Mouse (Mus musculus): ENCODE results near the gene Trim15. TPM values are rescaled to one million over a fixed set of nuclear protein-coding genes. Genes with fewer than 3 reads are reported as not detected.
"Not testable (repeated sequence)": the region's sequence is repeated elsewhere in the genome, so short reads cannot be mapped to it uniquely, and the experiment has no call there.

Gene Trim15
- polyA plus RNA-seq, 1 experiment from 2014 or later, result 0.40 TPM

DNA sequence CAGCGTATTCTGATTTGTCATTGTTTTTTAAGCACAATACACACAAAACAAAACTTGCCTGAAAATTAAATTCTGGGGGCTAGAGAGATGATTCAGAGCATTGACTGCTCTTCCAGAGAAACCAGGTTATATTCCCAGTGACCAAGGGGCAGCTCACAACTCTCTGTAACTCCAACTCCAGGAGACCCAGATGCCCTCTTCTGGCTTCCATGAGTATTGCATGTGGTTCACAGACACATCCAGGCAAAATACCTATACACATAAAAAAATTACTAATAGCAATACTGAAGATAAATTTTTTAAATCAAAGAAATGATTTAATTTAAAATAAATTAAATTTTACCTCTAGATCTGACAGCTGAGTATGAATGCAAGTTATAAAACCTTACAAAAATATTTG lies 29.6 kb upstream of the Trim15 start:
- no peak for ATAC-seq (ENCODE audit: insufficient number of reproducible peaks, insufficient read depth, low FRiP score, low TSS enrichment)
- H3K27ac ChIP-seq, result no peak overlapping the region
- H3K9me3 ChIP-seq, result no peaks in the 10 kb centered on the region
- no peaks in the 10 kb centered on the region for H3K36me3 ChIP-seq
- H3K4me3 ChIP-seq, result no peak overlapping the region
- no peaks in the 10 kb centered on the region for H3K27me3 ChIP-seq
- no peak overlapping the region for H3K9ac ChIP-seq
- WGBS, result 94% methylated on average over 1 of the region's 1 CpGs
- no peaks in the 10 kb centered on the region for H3K4me1 ChIP-seq
- no peak overlapping the region for H3K4me2 ChIP-seq (replicated peaks)

DNA sequence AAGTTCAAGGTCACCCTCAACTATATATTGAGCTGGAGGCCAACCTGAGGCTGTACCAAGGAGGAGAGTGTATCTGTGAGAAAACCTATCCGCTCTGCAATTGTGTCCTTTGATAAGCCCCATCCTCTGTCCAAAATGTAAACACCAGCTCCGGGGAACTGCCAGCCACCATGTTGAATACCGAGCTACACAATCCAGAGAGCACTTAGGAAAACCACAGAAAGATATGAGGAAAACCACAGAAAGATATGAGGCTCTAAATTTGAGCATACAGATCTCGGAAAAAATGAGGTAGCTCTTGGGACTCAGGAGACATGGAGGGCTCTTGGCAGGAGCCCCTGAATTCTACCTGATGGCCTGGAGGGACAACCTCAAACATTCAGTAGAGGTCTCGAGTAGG lies 26.4 kb upstream of the Trim15 start:
- Histone ChIP-seq H3K4me1 (no peaks in the 10 kb centered on the region), H3K4me3 (no peak overlapping the region), H3K9ac (no peak overlapping the region), H3K27me3 (no peaks in the 10 kb centered on the region), H3K27ac (no peak overlapping the region), H3K9me3 (no peaks in the 10 kb centered on the region), H3K4me2 (replicated peaks) (no peak overlapping the region), H3K36me3 (no peaks in the 10 kb centered on the region)
- 73% methylated on average over 5 of the region's 5 CpGs for WGBS
- no peak for ATAC-seq (ENCODE audit: insufficient number of reproducible peaks, insufficient read depth, low FRiP score, low TSS enrichment)

DNA sequence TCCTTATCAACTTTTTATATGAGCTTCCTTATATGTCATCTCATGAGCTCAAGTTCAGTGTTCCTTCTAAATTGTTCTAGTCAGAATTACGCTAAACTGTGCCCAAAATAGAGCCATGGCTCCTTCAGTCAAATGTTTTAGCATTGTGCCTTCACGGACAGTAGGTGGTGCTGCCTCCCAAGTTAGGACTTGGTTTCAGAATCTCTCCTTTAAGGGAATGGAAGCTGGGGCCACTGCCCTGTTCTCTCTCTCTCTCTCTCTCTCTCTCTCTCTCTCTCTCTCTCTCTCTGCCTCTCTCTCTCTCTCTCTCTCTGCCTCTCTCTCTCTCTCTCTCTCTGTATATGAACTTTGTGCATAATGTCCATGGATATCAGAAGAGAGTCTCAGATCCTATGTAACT lies 25.4 kb upstream of the Trim15 start:
- no peaks in the 10 kb centered on the region for H3K9me3 ChIP-seq
- no peak for ATAC-seq (ENCODE audit: insufficient number of reproducible peaks, insufficient read depth, low FRiP score, low TSS enrichment)
- no peaks in the 10 kb centered on the region for H3K36me3 ChIP-seq
- H3K4me1 ChIP-seq, result no peaks in the 10 kb centered on the region
- H3K27me3 ChIP-seq, result no peaks in the 10 kb centered on the region
- no peak overlapping the region for H3K4me3 ChIP-seq
- no peak overlapping the region for H3K4me2 ChIP-seq (replicated peaks)
- no peak overlapping the region for H3K27ac ChIP-seq
- WGBS, result 15% methylated on average over 2 of the region's 2 CpGs
- H3K9ac ChIP-seq, result no peak overlapping the region

DNA sequence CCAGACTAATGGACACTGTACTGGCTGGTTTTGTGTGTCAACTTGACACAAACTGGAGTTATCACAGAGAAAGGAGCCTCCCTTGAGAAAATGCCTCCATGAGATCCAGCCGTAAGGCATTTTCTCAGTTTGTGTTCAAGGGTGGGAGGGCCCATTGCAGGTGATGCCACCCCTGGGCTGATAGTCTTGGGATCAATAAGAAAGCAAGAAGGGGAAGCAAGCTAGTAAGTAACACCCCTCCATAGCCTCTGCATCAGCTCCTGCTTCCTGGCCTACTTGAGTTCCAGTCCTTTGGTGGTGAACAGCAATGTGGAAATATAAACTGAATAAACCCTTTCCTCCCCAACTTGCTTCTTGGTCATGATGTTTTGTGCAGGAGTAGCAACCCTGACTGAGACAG lies 24.5 kb upstream of the Trim15 start:
- H3K27ac ChIP-seq; ATAC-seq (ENCODE audit: insufficient number of reproducible peaks, insufficient read depth, low FRiP score, low TSS enrichment); H3K9me3 ChIP-seq; H3K27me3 ChIP-seq; H3K4me3 ChIP-seq; H3K4me1 ChIP-seq; H3K4me2 ChIP-seq (replicated peaks); H3K9ac ChIP-seq; H3K36me3 ChIP-seq: not testable (repeated sequence)
- WGBS, result 87% methylated on average over 1 of the region's 1 CpGs

DNA sequence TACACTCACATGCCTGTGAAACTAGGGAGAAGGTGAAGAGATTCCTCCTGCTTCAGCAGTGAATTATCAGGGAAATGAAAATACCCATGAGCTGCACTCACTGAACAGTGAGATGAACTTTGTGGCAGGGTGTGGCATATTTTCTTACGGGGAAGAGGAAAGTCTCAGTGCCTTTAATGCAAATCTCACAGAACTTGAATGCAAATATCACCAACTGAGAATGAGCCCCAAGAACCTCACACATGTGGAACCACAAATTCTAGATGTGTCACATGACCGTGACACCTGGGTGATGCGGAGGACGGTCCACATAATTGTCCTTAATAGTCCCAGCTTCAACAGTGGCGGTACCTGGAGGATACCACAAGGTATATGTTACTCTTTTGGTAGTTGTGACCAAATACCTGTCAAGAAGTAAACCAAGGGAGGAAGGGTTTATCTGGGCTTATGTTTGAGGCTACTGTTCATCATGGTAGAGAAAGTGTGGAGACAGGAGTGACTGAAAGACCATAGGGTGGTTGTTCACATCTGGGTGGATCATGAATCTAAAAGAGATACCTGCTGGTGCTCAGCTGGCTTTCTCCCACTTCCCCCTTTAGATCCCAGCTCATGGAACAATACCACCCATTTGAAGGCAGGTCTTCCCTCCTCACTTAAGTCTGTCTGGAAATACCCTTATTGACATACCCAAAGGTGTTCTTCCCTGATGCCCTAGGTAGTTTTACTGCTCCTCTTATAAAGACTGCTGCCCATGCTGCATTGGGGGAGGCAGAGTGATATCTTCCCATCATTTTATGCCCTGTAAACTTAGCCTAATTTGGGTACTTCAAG lies 23.3 kb upstream of the Trim15 start, which contains the start of gene Trim40:
Gene Trim40, minus strand, starts transcription at position 51 of the 831 bp plus-strand sequence.
- no peaks in the 10 kb centered on the region for H3K27me3 ChIP-seq
- WGBS, result 82% methylated on average over 5 of the region's 5 CpGs
- no peaks in the 10 kb centered on the region for H3K36me3 ChIP-seq
- H3K4me2 ChIP-seq (replicated peaks), result no peak within 1 kb of the TSS
- H3K27ac ChIP-seq, result no peak within 1 kb of the TSS
- H3K9ac ChIP-seq, result no peak within 1 kb of the TSS
- no peaks in the 10 kb centered on the region for H3K4me1 ChIP-seq
- no peaks in the 10 kb centered on the region for H3K9me3 ChIP-seq
- no peak for ATAC-seq (ENCODE audit: insufficient number of reproducible peaks, insufficient read depth, low FRiP score, low TSS enrichment)
- no peak within 1 kb of the TSS for H3K4me3 ChIP-seq

DNA sequence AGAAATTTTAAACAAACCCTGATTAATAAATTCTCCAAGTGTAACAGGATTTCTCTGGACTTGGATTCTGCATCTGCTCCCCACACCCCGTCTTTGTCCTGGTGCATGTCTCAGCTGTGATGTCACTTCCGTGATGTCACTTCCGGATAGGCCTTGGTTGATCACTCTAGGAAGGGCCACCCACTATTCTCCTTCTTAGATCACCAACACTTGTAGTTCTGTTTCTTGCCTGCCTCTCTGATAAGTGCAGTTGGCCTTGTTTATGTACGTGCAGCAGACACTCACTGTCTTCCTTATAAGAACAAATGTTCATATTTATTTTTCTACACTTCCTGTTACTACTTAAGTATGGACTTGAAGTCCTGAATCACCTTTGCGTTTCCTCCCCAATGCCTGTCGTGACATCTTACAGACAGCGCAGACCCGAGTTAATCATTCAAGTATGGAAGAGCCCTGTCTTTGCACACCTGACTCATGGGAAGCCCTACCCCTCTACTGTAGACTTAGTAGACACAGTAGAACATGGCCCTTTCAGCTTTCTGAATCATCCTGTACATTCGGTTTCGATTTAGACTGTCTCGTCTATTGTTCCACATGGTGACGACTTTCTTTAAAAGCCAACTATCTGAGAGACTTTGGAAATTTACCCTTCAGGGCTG lies 18.3 kb upstream of the Trim15 start:
- H3K9ac ChIP-seq, result no peak overlapping the region
- H3K9me3 ChIP-seq, result no peaks in the 10 kb centered on the region
- no peaks in the 10 kb centered on the region for H3K4me1 ChIP-seq
- no peak overlapping the region for H3K4me3 ChIP-seq
- H3K27ac ChIP-seq, result no peak overlapping the region
- H3K4me2 ChIP-seq (replicated peaks), result no peak overlapping the region
- no peak for ATAC-seq (ENCODE audit: insufficient number of reproducible peaks, insufficient read depth, low FRiP score, low TSS enrichment)
- no peaks in the 10 kb centered on the region for H3K36me3 ChIP-seq
- H3K27me3 ChIP-seq, result no peaks in the 10 kb centered on the region
- 93% methylated on average over 12 of the region's 12 CpGs for WGBS

DNA sequence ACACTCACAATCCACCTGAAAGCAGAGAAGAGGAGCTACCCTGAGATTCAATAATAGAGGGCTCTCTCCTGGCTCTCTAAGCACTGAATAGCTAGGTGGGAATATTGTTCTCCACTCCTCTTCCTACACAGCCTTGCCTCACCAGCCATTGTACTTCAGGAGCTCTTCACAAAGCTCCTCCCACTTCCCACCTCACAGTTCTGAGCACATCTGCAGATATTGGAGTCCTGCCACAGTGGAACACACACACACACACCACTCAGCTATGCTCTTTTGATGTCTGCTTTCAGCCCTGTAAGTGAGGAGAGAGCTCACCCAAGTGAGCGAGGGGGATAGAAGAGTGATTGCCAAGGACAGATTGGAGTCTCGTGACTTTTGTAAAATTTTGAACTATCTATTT lies 16.3 kb upstream of the Trim15 start:
- WGBS, result 83% methylated on average over 2 of the region's 2 CpGs
- H3K4me2 ChIP-seq (replicated peaks), result no peak overlapping the region
- no peak for ATAC-seq (ENCODE audit: insufficient number of reproducible peaks, insufficient read depth, low FRiP score, low TSS enrichment)

DNA sequence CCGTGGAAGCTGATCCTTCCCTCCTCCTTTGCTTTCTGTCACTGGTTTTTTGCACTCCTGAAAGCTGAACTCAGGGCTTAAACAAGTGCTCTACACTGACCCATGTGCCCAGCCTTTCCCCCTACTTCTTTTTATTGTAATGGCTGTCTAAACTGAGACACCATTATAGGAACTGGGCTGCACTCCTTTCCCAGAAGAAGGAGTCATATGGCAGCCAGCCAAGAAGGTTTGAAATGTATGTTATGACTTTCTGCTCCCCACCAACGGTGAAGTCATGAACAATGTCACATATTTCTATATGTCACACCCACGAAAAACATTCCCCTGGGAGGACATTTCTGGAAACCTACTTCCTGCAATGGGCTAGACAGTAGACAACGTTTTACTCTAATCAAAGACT lies 7.6 kb upstream of the Trim15 start:
- ATAC-seq (ENCODE audit: insufficient number of reproducible peaks, insufficient read depth, low FRiP score, low TSS enrichment), result no peak
- Histone ChIP-seq H3K9me3 (no peaks in the 10 kb centered on the region), H3K36me3 (no peaks in the 10 kb centered on the region), H3K9ac (no peak overlapping the region), H3K4me2 (replicated peaks) (no peak overlapping the region), H3K4me1 (no peaks in the 10 kb centered on the region), H3K27me3 (no peaks in the 10 kb centered on the region), H3K27ac (no peak overlapping the region), H3K4me3 (no peak overlapping the region)
- 63% methylated on average over 4 of the region's 4 CpGs for WGBS

More for the DNA sequence above, 16.3 kb upstream of the Trim15 start:
- Histone ChIP-seq H3K36me3 (no peaks in the 10 kb centered on the region), H3K9ac (no peak overlapping the region), H3K27me3 (no peaks in the 10 kb centered on the region), H3K4me3 (no peak overlapping the region), H3K9me3 (no peaks in the 10 kb centered on the region), H3K27ac (no peak overlapping the region), H3K4me1 (no peaks in the 10 kb centered on the region)

DNA sequence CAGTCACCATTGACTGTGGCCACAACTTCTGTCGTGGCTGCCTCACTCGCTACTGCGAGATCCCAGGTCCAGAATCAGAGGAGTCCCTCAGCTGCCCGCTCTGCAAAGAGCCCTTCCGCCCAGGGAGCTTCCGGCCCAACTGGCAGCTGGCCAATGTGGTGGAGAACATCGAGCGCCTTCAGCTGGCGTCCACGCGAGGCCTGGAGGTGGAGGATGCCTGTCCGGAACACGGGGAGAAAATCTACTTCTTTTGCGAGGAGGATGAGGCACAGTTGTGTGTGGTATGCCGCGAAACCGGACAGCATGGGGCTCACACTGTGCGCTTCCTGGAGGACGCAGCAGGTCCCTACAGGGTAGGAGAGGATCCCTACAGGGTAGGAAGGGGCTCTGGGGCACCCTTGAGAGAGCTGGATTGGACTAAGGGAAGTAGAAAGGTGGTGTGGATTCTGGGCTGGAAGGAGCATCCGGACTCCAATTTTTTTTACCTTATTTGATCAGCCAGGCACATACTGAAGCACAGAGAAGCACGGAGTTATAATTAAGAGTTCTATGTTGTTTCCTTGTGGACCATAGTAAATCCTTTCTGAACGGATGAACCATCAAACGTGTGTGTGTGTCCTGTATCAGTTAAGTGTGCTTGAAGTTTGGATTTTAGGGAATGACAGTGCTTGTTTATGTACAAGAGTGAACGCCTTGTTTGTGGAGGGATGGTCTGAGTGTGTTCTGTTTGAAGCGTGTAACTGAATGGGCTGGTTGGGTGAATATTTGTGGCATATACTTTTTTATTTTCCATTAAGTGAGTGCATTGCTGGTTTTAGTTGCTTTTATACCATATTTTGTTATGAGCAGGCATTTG lies 3.2 kb upstream of the Trim15 start:
- H3K9ac ChIP-seq, result no peak overlapping the region
- peaks cover 19% of the 10 kb centered on the region for H3K27me3 ChIP-seq
- WGBS, result 80% methylated on average over 25 of the region's 25 CpGs
- H3K27ac ChIP-seq, result no peak overlapping the region
- no peak for ATAC-seq (ENCODE audit: insufficient number of reproducible peaks, insufficient read depth, low FRiP score, low TSS enrichment)
- H3K4me3 ChIP-seq, result no peak overlapping the region
- no peak overlapping the region for H3K4me2 ChIP-seq (replicated peaks)
- no peaks in the 10 kb centered on the region for H3K36me3 ChIP-seq
- no peaks in the 10 kb centered on the region for H3K4me1 ChIP-seq
- no peaks in the 10 kb centered on the region for H3K9me3 ChIP-seq

DNA sequence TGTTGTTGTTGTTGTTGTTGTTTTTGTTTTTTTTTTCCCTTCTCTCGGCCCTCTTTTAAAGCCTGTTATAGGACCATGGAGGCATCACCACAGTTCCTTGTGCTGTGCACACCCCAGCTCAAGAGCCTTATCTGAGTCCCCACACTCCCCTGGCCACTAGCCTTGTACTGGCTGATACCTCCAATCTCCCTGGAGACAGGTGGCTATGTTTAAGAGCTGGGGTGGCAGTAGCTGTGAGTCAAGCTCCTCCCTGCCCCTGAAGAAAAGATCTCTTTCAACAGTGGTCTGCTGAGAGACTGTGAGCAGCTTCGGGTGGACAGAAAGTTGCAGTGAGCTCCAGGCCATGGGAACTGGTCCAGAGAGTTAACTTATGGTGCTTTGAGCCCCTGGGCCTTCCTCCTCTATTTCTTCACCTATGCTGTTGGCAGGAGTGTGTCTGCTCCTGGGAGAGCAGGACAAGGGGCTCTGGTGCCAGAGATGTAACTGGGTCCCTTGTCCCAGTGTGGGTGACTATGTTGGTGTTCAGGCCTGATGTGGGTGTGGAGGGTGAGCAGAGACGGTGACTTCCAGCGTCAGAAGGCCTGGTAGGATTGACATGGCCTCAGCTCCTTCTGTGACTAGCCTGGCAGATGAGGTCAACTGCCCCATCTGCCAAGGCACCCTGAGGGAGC lies 2.4 kb upstream of the Trim15 start, which contains the start of gene Trim10:
Gene Trim10, plus strand, starts transcription at position 291 of the 671 bp plus-strand sequence.
- no peak for ATAC-seq (ENCODE audit: insufficient number of reproducible peaks, insufficient read depth, low FRiP score, low TSS enrichment)
- no peaks in the 10 kb centered on the region for H3K36me3 ChIP-seq
- H3K9ac ChIP-seq, result no peak within 1 kb of the TSS
- no peaks in the 10 kb centered on the region for H3K4me1 ChIP-seq
- no peak within 1 kb of the TSS for H3K27ac ChIP-seq
- WGBS, result 74% methylated on average over 4 of the region's 4 CpGs
- H3K27me3 ChIP-seq, result peaks cover 23% of the 10 kb centered on the region
- H3K4me3 ChIP-seq, result no peak within 1 kb of the TSS
- no peaks in the 10 kb centered on the region for H3K9me3 ChIP-seq
- no peak within 1 kb of the TSS for H3K4me2 ChIP-seq (replicated peaks)

DNA sequence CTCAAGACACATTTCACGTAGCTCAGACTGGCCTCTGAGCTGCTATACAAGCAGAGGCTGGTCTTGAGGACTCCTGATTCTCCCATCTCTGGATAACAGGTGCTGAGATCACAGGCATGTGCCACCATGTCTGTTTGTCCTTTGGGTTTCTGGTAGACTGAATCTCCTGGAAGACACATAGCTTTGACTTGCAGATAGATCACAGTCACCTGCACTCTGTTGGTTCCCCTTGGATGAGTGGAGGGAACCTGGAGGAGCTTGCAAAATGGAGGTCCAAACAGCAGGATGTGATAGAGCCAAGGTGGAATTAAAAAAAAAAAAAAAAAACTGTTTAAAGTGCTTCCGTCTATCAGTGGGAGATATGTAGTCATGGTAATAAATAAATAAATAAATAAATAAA lies 1.8 kb upstream of the Trim15 start:
- no peak overlapping the region for H3K27ac ChIP-seq
- no peaks in the 10 kb centered on the region for H3K9me3 ChIP-seq
- no peaks in the 10 kb centered on the region for H3K4me1 ChIP-seq
- 78% methylated on average over 2 of the region's 2 CpGs for WGBS
- peaks cover 23% of the 10 kb centered on the region for H3K27me3 ChIP-seq
- no peak overlapping the region for H3K4me2 ChIP-seq (replicated peaks)
- no peak overlapping the region for H3K4me3 ChIP-seq
- H3K36me3 ChIP-seq, result no peaks in the 10 kb centered on the region
- no peak overlapping the region for H3K9ac ChIP-seq
- no peak for ATAC-seq (ENCODE audit: insufficient number of reproducible peaks, insufficient read depth, low FRiP score, low TSS enrichment)
